Mouse (Mus musculus) olfactory bulb, adult 2 months (tissue): ENCODE results near the gene Col23a1.

ENCODE experiments used
- CTCF ChIP-seq: fragments of 200-500 bp; IDR thresholded peaks from 2 replicates; pipeline ENCODE4 v1.5.1; 2012; ENCODE audit warnings: low read depth, mild to moderate bottlenecking, low read length, moderate library complexity; ENCODE audit not compliant: insufficient read depth
- POLR2A ChIP-seq: fragments of 200-500 bp; IDR thresholded peaks from 2 replicates; pipeline ENCODE4 v1.6.1; 2012; ENCODE audit warnings: mild to moderate bottlenecking, low read depth, low read length, moderate library complexity; ENCODE audit not compliant: insufficient read depth

- no peak for TF ChIP-seq POLR2A
- TF ChIP-seq CTCF = no peak
Measured at GRCm38 (mm10) chr11:51448680-51449079, 159.0 kb downstream of the Col23a1 start.
